Mouse (Mus musculus): Measurements from ENCODE around the gene Prdx3. TPM values are rescaled to one million over a fixed set of nuclear protein-coding genes. Genes with fewer than 3 reads are reported as not detected.
A peak's percentile ranks its signal among the peaks of the same experiment; 100 is the strongest.

Gene Prdx3
- polyA plus RNA-seq, 2 experiments from 2014 or later: 134 to 141 TPM

DNA sequence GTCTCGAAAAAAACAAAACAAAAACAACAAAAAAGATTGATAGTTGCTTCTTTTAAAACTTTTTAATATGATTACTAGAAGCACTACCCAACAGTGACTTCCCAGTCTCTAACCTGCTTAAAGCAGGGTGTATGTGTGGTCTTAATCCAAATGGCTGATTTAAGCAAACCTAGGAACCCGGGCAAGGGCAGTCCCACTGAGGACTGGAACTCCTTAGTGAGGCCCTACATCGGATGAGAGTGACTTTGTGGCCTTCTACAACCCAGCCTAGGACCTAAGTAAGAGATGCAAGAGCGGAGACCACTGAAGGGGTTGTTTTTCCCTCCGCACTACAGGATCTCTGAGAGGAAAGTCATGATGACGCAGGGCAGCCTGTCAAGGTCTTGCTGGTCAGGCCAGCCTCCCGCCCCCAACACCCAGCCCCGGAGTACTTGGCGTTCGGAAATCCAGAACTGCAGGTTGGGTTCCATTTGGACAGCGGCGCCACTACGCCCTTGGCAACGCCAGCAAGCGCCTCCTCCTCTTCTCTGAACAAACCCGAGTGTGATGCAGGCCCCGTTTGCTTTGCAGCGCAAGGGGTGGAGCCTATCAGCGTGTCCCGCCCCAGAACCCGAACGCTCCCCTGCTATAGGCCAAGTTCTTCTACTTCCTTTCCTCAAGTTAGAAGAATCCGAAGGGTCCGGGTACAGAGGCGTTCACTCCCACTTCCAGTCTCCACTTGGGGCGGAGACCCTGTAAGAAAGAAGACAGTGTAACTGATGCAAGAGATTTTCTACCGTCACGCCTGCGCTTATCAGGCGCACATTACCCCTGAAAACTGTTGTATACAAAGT, 13.3 kb downstream of the Prdx3 start, which contains the start of gene Sfxn4:
Sfxn4 (minus strand) TSS at position 612 of the 833 bp plus-strand sequence.
- peak; percentile 100 for ATAC-seq

DNA sequence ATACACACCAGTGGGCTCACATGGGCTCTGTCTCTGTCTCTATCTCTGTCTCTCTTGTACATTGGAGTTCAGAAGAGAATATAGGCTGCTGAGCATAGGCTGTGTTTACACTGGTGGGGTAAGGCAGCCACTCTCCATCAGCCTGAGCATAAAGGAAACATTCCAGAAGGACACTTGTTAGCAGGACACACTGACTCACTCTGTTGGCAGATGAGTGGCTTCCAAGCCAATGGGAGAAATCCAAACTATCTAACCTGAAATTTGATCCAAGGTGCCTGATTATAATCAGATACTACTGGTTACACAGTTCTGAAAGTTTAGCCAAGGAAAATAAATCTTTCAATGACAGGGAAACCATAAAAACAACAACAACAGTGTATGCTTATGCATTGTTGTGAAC, 28.6 kb downstream of the Prdx3 start:
- no peak for ATAC-seq

DNA sequence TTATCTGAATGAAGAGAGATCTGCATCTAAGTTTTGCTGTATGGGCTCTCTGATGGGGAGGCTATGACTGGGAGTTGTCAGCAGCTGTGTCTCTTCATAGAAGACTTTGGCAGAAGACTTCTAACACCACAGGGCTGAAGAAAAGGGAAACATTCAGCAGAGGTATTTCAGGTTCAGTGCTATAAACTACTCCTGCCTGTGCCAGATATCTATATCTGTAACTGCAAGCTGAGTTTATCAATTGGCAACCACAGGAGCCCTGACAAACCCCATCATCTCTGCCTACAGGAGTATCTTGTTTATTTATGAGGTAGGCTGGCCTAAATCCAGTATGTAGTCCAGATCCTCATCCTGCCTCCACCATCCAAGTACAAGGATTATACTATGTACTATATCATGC, 31.0 kb downstream of the Prdx3 start:
- ATAC-seq: no peak

DNA sequence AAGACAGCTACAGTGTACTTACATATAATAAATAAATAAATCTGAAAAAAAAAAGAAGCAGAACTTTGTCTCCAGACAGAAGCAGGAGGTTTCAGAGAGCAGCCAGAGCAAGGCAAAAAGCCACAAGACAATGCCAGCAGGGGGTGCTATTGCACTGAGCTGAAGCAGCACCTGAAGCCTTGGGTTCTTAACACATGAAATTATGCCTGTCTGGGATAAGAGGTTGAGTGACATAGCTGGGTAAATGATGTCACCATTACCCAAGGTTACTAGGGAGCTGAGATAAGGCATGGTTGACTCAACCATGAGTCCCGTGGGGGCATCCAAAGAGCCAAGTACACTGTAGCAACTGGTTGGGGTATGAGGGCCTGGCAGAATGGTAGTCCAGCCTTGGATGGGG, 36.6 kb downstream of the Prdx3 start:
- ATAC-seq: peak; percentile 56

DNA sequence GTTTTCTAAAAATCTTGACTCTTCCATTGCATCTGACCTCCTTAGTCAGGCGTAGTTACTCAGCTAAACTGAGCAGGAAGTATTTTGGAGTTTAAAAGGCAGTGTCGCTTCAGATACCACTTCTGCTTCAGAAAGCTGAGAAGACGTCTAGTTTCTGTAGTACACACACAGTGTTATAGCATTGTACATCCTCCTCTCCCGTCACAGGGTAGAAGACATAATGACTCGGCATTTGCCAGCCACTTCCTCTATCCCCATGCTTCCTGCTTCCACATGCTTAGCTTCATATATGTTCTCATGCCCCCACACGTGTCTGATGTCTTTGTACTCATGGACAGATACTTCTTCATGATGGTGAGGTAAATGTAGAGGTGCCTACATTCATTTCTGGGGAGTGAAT, 55.7 kb downstream of the Prdx3 start:
- ATAC-seq: no peak

Other genes with a start within 250 kb of the Prdx3 start
- gene Nanos1, start 118.6 kb downstream of the Prdx3 start, polyA plus RNA-seq (2017; shearing (Covaris generic)): 1 to 10 TPM in 1 of 2 experiments, under 1 TPM in 1; 0.94 to 1.4 TPM
- gene Eif3a, start 83.9 kb downstream of the Prdx3 start, polyA plus RNA-seq (2017; shearing (Covaris generic)): 100 to 1,000 TPM; 111 to 134 TPM
- gene Fam45a, start 63.0 kb downstream of the Prdx3 start, polyA plus RNA-seq (2017; shearing (Covaris generic)): 10 to 100 TPM; 59.1 to 69.0 TPM
- gene Sfxn4, start 13.1 kb downstream of the Prdx3 start, polyA plus RNA-seq (2017; shearing (Covaris generic)): 1 to 10 TPM; 2.5 to 2.9 TPM
- 1 to 10 TPM; 1.5 to 1.7 TPM for gene Grk5, start 15.2 kb upstream of the Prdx3 start, polyA plus RNA-seq (2017; shearing (Covaris generic))